Mouse (Mus musculus): ENCODE measurements around the gene Zfp592.
"Not testable (repeated sequence)": the region's sequence is repeated elsewhere in the genome, so short reads cannot be mapped to it uniquely, and the experiment has no call there.

The Zfp592 gene

DNA sequence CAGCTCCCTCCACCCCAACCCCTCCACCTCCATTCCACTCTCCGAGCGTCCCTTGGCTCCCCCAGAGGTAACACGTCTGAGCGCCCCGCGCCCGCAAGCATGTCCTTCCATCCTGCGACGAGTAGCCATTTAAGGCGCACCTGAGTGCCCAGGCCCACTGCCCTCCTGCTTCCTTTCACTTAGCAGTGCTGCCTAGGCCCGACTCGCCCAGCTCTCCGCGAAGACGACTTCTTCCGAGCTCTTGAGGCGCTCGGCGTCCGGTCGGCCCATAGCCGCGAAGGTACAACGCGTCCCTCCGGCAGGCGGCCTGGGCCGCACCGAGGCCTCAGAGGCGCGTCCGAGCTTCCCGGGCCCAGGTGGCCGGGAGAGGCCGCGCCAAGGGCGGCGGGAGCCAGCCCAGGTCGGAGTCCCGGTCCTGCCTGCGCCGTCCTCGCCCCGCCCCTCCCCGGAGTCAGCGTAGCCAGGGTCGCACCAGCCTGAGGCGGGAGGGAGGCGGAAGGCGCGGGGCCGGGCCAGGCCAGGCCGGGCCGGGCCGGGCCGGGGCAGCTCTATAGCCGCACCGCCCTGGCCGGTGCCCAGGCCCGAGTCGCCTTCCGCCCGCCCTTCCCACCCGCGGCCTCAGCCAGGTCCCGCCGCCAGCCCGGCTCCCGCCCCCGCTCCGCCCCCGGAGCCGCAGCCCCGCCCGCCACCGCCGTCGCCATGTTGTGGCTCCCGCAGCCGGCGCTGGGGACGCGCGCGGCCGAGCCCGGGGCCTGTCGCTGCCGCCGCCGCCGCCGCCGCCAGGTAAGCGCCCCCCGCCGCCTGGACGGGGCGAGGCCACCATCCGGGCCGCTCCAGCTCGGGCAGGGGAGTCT is at the start of gene Zfp592:
TSS of gene Zfp592 (plus strand) at position 702 of the 854 bp plus-strand sequence.
- peak; percentile 71 for DNase-seq (ENCODE audit: low read depth, low spot score)

DNA sequence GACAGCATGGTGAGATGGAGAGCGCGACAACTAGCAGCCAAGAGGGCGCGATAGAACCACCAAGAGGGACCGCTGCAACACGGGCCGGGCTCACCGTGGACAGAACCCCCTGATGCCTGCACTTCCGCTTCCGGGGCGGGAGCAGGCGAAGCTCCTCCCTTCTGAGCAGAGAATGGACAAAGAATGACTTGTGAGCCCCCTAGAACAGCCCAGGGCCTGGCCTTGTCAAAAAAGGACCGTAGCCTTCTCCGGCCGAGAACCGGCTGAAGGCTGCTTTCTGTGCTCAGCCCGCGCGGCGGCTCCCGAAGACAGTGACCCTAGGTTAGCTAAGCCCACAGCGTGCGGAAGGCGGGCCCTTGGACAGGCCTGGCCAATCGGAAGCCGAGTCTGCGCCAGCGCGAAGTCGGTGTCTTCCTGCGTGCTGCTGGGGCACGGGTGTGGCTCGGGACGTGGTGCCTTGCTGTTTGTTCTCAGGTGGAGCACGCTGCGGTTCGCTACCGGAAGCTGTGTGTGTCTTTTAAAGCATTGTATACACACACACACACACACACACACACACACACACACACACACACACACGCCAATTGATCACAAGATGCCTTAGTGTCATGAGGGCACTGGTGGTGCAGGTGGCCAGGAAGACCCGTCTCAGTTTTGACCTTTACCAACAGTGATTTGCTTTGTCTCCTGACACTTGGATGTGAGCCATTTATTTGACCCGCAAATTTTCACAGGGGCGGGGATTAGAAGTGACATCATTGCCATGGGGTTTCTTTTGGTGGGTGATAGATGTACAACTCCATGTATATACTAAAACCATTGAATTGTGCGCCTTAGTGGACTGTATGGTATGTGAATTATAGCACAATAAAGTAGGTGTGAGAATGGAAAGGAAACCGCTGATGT is 45.8 kb upstream of the Zfp592 start, which contains the start of gene Sec11a:
TSS of gene Sec11a (minus strand) at position 336 of the 906 bp plus-strand sequence.
- DNase-seq (ENCODE audit: low read depth, low spot score): peak; percentile 85

DNA sequence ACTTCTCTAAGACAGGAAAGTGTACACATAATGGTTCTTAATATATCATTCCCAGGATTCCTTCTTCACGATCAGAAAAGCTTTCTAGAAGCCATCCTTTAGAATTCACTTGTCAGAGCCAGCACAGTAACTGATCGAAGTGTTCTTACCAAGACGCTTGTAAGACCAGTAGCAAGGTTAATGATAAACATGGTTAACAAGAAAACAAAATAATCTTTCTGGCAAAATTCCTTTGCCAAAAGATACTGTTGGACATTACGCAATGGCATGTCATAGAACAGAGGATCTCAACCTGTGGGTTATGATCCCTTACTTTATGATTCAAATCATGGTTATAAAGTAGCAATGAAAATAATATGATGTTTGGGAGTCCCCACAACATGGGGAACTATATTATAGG is 42.0 kb upstream of the Zfp592 start:
- DNase-seq (ENCODE audit: low read depth, low spot score): no peak

DNA sequence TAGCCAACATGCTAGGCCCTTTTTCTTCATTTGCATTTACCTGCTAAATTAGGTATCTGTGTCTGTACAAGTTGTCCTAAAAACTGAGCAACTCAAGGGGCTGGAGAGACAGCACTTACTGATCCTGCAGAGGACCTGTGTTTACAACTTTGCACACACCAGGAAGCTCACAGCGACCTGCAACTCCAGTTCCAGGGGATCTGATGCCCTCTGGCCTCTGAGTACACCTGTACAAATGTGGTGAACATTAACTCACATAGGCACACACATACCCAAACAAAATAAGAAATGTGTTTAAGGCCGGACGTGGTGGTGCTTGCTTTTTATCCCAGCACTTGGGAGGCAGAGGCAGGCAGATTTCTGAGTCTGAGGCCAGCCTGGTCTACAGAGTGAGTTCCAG is 41.3 kb upstream of the Zfp592 start:
- no peak for DNase-seq (ENCODE audit: low read depth, low spot score)

DNA sequence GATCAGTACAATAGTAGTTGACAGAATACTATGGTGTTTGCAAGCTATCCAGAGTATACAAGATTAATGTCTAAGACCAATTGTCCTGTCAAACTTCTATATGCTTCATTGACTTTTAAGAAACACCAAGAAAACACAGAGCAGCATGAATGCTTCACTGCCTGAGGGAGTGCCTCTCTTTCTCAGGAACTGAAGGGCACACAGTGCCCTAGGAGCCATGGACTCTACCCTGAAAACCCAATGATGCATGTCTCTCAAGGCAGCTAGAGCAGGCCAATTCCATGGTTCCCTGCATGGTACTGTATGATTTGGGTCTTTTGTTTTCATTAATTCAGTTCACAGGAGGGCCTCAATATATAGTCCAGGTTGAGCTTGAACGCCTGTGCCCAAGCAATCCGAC is 39.2 kb upstream of the Zfp592 start:
- DNase-seq (ENCODE audit: low read depth, low spot score): no peak

DNA sequence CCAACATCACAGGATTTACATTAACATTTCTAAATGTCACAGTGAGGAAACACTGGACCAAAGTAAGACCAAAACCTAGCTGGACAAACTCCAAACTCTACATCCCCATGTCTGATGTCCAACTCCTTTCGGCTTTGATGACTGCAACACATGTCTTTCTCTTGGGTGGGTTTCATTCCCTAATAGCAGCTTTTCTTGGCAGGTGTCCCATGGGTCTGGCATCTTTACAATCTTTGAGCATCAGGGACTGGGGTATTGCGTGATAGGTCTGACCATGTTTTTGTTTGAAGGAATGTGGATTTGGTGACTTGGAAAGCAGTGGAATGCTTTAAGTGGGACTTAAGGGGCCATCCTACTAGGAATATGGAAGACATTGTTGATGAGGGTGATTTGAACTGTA is 36.6 kb upstream of the Zfp592 start:
- DNase-seq (ENCODE audit: low read depth, low spot score): no peak

DNA sequence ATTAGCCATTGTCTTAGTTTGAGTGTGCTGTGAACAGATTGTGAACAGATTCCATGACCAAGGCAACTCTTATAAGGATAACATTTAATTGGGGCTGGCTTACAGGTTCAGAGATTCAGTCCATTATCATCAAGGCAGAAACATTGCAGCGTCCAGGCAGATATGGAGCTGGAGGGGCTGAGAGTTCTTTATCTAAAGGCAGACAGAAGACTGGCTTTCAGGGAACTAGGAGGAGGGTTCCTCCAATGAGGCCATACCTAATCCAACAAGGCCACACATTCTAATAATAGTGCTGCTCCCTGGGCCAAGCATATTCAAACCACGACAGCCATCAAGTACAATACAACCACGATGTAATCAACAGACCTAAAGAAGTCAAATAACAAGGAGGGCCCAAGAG is 34.5 kb upstream of the Zfp592 start:
- no peak for DNase-seq (ENCODE audit: low read depth, low spot score)

DNA sequence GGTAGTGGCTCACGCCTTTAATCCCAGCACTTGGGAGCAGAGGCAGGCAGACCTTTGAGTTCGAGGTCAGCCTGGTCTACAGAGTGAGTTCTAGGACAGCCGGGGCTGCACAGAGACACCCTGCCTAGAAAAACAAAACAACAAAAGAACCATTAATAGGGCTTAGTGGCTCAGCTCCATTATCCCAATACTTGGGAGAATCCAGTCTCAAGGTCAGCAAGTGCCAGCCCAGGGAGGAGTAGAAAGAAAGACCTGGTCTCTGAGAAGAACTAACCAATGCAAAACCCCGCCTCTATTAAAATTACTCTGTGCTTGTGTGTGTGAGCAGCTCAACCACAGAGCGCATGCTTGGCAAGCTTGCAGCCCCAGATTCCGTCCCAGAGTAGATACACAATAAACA is 30.7 kb upstream of the Zfp592 start:
- DNase-seq (ENCODE audit: low read depth, low spot score): no peak

DNA sequence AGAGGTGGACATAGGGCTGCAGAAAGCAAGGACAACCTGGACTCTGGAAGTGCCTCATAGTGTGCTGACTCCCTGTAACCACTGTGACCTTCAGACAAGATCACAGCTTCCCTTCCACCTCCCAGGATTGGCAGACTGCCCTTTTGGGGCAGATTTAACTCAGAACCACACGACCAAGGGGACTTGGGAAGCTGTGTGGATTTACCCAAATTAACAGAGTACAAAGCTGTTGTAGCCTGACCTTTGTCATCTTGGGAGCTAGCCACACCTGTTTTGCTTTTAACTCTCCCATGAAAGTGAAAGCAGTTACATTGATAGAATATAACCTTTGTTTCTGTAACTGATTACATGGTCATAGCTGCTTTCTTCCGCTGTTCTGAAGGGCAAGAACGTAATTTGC is 22.6 kb upstream of the Zfp592 start:
- no peak for DNase-seq (ENCODE audit: low read depth, low spot score)

DNA sequence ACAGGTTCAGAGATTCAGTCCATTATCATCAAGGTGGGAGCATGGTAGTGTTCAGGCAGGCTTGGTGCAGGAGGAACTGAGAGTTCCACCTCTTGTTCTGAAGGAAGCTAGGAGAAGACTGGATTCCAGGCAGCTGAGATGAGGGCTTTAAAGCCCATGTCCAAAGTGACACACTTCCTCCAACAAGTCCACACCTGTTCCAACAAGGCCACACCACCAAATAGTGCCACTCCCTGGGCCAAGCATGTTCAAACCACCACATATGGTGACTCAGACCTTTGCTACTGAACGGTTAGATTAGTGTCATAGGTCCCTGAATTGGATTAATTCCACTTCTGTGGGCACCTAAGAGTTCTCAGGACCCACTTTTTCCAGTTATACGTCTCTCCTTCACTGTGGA is 22.1 kb upstream of the Zfp592 start:
- no peak for DNase-seq (ENCODE audit: low read depth, low spot score)

DNA sequence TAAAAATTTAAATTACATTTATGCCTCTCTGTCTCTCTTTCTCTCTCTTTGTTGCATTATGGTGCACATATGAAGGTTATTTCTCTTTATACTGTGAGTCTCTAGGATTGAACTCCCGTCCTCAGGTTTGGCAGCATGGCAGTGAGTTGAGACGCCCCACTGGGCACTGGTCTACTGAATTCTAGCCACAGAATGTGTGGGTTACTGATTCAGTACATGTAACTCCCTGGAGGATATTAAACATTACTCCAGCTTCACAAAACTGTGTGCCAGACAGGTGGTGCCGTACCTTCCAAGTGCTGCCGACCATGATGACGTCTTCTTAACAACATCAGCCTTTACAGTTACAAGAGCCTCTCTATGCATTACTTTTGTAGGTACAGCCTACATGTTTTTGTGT is 21.4 kb upstream of the Zfp592 start:
- DNase-seq (ENCODE audit: low read depth, low spot score): no peak

DNA sequence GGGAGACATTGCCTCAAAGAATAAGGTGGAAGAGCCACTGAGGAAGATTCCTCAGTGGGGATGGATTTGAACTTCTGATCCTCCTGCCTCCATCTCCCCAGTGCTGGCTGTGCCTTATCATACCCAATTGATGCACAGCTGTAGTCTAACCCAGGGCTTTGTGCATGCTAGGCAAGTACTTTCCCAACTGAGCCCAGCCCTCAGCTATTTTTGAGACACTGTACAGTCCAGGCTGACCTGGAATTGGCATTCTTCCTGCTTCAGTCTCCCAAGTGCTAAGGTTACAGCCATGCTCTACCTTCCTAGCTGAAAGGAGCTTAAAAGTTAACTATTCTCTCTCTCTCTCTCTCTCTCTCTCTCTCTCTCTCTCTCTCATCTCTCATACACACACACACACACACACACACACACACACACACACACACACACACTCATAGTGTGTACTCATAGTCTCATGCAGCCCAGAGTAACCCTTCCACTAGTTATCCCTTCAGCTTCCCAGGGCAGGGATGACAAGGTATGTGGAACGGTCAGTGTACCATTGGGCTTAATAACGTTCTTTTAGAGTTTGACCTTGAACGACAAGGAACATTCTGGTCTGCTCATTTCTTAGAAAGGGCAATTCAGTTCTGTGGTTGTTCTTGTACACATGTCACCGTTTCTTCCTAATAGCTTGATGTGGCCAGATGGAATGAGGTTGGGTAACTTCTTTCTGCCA is 20.4 kb upstream of the Zfp592 start:
- not testable (repeated sequence) for DNase-seq (ENCODE audit: low read depth, low spot score)

DNA sequence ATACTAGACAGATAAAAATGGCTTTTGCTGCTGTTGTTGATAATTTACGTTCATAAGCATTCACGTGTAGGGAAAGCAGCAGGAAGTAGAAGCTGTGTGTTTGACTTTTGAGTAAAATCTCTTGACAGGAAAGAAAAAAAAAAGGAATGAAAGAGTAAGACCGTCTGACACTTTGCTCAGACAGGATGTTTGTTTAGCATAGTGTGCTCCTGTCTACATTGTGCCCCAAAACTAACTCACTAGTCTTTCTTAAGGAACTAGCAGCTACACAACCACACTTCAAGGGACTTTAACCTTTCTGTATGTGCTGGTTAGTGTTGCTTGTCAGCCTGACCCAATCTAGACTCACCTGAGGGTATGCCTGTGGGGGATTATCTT is 19.9 kb upstream of the Zfp592 start:
- not testable (repeated sequence) for DNase-seq (ENCODE audit: low read depth, low spot score)

DNA sequence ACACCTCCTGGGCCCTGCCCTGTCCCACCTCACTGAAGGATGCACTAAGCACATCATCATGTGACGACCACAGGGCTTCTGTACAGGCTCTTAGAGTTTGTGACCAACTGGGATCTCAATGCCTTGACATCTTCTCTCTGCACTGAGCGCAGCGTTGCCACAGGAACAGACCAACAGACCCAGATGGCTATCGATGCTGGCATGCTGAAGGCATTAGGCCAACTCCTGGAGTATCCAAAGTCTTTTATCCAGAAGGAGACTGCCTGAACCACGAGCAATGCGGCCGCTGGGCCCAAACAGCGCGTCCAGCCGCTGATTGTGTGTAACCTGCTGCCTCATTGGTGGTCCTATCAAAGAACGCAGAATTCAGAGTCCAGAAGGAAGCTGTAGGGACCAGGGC is 12.9 kb upstream of the Zfp592 start:
- no peak for DNase-seq (ENCODE audit: low read depth, low spot score)

DNA sequence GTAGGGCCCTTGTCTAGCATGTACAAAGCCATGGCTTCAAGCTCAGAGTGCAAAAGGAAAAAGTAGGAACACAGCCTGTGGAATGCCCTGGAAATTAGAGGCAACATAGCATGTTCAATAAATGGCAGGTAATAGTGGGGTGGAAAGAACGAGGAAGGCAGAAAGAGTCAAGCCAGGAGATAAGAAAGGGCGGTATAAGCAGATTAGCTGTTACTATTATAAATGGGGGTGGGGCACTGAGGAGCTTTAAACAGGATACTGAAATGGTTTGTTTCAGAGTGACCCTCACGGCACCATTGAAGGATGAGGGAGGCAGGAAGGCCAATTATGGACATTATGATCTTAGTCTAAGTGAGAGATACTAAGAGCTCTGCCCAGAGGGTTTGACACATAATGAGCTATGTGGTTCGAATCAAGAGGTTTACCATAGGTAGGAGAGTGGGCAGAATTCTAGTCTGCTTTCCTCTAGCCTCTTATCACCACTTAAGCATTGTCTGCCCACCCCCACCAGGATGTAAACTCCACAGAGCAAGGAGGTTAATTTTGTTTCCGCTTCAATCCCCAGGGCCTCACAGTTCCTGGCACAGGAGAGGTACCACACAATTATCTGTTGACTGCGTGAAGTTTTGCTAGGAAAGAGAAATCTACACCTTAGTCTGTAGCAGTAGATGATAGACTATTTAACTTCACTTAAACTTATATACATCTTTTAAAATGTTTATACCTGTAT is 6.9 kb upstream of the Zfp592 start:
- no peak for DNase-seq (ENCODE audit: low read depth, low spot score)

DNA sequence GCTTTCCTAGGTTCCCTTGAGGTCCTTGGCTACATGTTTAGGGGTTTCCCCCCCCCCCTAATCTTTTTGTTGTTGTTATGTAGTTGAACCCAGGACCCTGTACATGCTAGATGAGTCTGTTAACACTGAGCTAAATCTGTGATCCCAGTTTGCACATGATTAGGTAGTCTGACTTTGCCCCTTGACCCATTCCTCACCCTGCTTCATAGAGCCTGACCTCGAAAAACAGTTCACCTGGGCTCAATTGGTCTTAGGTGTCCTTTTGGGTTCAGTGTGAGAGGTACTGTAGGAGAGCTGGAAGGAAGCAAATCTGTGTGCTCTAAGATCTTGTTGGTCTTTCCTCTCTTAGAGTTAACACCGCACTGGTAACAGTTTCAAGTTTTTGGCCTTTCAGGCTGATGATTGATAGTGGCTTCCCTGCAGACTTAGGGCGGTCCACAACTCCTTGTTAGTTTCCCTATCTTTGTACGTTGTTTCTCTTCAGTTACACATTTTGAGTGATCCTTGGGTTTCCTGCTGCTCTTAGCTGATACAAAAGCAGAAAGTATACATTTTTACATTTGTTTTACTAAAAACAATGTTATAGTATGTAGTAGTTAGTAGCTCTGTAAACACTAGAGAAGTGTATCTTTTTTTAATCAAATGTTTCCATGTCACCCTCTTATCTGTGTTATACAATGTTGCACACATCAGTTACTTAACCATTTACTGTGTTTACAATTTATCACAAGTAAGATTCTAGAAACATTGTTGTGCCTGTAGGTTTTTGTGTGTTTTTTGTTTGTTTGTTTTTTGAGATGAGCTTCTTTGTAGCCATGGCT is 5.5 kb upstream of the Zfp592 start:
- no peak for DNase-seq (ENCODE audit: low read depth, low spot score)

DNA sequence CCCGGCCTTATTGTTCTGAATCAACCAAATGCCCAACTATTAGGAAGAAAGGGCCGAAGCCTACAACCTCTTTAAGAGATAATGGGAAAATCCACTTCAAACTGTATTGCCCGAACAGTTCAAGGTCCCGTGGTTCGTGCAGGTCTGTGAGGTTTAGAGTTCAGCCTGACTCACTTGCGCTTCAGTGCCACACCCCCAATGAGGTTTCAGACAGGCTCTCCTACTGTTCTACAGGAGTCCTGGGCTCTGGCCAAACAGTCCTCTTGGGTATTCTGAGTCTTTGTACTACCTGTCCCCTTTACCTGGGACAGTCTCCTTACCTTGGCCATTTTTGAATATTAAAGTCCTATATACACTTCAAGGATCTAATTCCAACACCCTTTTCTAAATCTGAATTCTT is 3.2 kb upstream of the Zfp592 start:
- no peak for DNase-seq (ENCODE audit: low read depth, low spot score)

DNA sequence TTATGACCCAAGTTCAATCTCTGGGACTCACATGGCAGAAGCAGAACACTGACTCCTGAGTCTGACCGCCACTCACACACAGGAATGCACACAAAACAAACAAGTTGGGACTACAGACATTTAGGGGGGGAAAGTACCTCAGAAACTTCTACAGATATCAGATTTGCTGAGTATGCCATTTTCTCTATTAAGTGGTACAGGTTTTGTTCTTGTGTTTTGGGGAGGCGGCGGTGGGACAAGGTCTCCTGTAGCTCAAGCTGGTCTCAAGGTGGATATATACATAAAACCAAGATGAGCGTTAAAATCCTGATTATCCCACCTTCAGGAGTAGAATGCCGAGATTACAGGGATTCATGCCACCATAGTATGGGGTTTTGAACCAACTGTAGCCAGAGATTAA is 1.9 kb upstream of the Zfp592 start:
- DNase-seq (ENCODE audit: low read depth, low spot score): no peak

DNA sequence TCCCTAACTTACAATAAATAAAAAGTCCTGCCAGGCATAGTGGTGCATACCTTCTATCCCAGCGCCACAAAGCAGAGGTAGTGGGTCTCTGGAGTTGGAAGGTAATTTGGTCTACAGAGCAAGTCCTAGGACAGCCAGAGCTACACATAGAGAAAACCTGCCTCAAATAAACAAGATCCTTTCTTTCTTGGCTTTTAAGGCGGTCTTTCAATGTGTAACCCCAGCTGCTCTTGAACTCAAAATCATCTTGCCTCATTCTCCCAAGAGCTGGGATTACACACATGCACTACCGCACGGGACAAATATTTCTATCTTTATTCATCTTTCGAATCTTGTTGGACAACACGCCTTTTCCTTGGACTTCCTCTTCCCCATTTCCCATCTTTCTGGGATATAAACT is 1.4 kb upstream of the Zfp592 start:
- DNase-seq (ENCODE audit: low read depth, low spot score): no peak

DNA sequence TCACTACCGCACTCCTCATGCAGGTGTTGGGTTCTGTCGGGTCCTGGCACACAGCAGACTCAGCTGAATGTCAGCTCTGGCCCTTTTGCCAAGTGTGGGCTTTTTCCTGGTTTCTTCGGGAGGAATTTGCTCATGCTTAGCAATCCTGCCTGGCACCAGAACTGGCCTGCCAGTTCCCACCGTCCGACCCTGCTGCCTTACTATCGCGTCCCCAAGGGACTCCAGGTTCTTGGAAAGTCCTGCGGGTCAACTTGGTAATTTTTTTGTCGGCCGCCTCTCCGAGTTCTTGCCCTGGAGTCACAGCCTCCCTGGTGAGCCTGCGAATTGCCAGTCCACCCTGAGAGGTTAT is 876 bp upstream of the Zfp592 start:
- DNase-seq (ENCODE audit: low read depth, low spot score): no peak

All from c-Kit-negative CD71-positive TER-119-positive erythroid progenitor cells, embryonic 14.5 days (primary cell).